Comparison of ENCODE assay signal across 8 mouse cellular contexts in the genomic region with DNA sequence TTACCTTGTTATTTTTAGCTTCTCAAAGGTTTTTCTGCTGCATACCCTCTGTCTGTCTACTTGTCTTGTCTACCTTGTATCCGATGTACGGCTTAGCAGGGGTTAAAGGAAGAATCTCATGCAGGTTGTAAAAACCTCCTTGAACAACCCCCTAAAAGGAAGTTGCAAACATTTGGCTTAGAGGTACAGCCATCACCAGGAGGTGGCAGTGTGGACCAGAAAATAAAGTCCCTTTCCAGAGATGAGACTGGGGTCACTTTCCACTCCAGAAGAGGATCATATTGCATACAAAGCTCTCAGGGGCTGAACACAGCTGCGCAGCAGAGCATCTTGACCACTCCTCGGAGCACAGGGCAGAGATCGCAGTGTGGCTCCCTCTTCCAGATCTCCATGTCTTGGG.
A peak's percentile ranks its signal among the peaks of the same experiment; 100 is the strongest.
DNase-seq lines count a peak whose midpoint lies in the region; ATAC-seq and TF ChIP-seq lines count a peak whose summit lies in the region.

No protein-coding gene starts in this region.

- DNase-seq in cerebellum, adult 11 months = peak; percentile 2
- DNase-seq in cerebellum, adult 9-10 months = no peak
- DNase-seq in ES-E14 (ENCODE audit: low read depth, low spot score) = peak; percentile 74
- DNase-seq in embryo, embryonic 10.5 days (ENCODE audit: low spot score) = peak; percentile 92
- DNase-seq in hindbrain, embryonic 14.5 days (ENCODE audit: low spot score) = peak; percentile 88
- DNase-seq in left cerebral cortex, postnatal 14 days (ENCODE audit: low spot score in 2 of 2) = peak; percentile 37 to 63
- peak; percentile 96 for DNase-seq in midbrain, embryonic 11.5 days (ENCODE audit: low spot score, missing footprints)

- in situ Hi-C loops in ES-E14 (cut with MboI; ENCODE audit: low sequenced_read_pairs in 2 of 2, unreplicated experiment in 2 of 2) = no loop called here

- 15% methylated on average over 5 of the region's 5 CpGs for WGBS in hindbrain, embryonic 14.5 days
- WGBS in midbrain, embryonic 11.5 days = 12% methylated on average over 5 of the region's 5 CpGs
- WGBS in stomach, embryonic 16.5 days = 12% methylated on average over 5 of the region's 5 CpGs

- H3K27me3 ChIP-seq in hindbrain, embryonic 14.5 days (ENCODE audit: control insufficient read depth, insufficient read depth, low read length) = peaks cover 29% of the 10 kb centered on the region
- H3K27me3 ChIP-seq in midbrain, embryonic 11.5 days (ENCODE audit: control insufficient read depth, insufficient read depth, low read length) = peaks cover 2% of the 10 kb centered on the region; the same call in 1 of the 2 replicates
- H3K27me3 ChIP-seq in stomach, embryonic 16.5 days (ENCODE audit: control insufficient read depth, insufficient read depth, low read length) = no peaks in the 10 kb centered on the region

- no peak overlapping the region for H3K4me2 ChIP-seq in hindbrain, embryonic 14.5 days (replicated peaks)
- H3K4me2 ChIP-seq in midbrain, embryonic 11.5 days = no peak overlapping the region
- H3K4me2 ChIP-seq in stomach, embryonic 16.5 days (ENCODE audit: low read depth, low read length) = no peak overlapping the region

- ATAC-seq in hindbrain, embryonic 14.5 days (ENCODE audit: low FRiP score) = peak; percentile 60; the same call in 1 of the 2 replicates
- peak; percentile 80 for ATAC-seq in midbrain, embryonic 11.5 days (ENCODE audit: low FRiP score)
- peak; percentile 74; the same call in 1 of the 2 replicates for ATAC-seq in stomach, embryonic 16.5 days (ENCODE audit: insufficient read depth, low FRiP score)

- H3K9ac ChIP-seq in ES-E14 (ENCODE audit: insufficient read depth, low read depth, low read length, poor library complexity, severe bottlenecking) = no peak overlapping the region
- H3K9ac ChIP-seq in hindbrain, embryonic 14.5 days = no peak overlapping the region
- H3K9ac ChIP-seq in midbrain, embryonic 11.5 days (ENCODE audit: low read length) = no peak overlapping the region
- no peak overlapping the region for H3K9ac ChIP-seq in stomach, embryonic 16.5 days (ENCODE audit: low read length)

- H3K9me3 ChIP-seq in ES-E14 (ENCODE audit: control insufficient read depth, insufficient read depth, low read depth, low read length) = no peaks in the 10 kb centered on the region
- H3K9me3 ChIP-seq in hindbrain, embryonic 14.5 days (ENCODE audit: control insufficient read depth, low read length) = no peaks in the 10 kb centered on the region
- no peaks in the 10 kb centered on the region for H3K9me3 ChIP-seq in midbrain, embryonic 11.5 days (ENCODE audit: control insufficient read depth, low read length)
- no peaks in the 10 kb centered on the region for H3K9me3 ChIP-seq in stomach, embryonic 16.5 days (replicated peaks; ENCODE audit: control insufficient read depth, low read length)

- intact Hi-C loops in left cerebral cortex, postnatal 14 days (cut with DNase I) = loop anchor here (5.0 kb wide), 1 partner anchor 686 kb away; no protein-coding TSS in a partner anchor

- no peak overlapping the region for H3K27ac ChIP-seq in ES-E14 (ENCODE audit: insufficient read depth, low read depth, low read length, poor library complexity, severe bottlenecking)
- no peak overlapping the region for H3K27ac ChIP-seq in hindbrain, embryonic 14.5 days
- H3K27ac ChIP-seq in midbrain, embryonic 11.5 days (ENCODE audit: low read depth, low read length) = no peak overlapping the region
- H3K27ac ChIP-seq in stomach, embryonic 16.5 days (ENCODE audit: low read length) = no peak overlapping the region

- H3K36me3 ChIP-seq in ES-E14 (ENCODE audit: control insufficient read depth, insufficient read depth, low read length, poor library complexity, severe bottlenecking) = no peaks in the 10 kb centered on the region
- H3K36me3 ChIP-seq in hindbrain, embryonic 14.5 days (replicated peaks; ENCODE audit: control insufficient read depth, insufficient read depth) = no peaks in the 10 kb centered on the region
- H3K36me3 ChIP-seq in midbrain, embryonic 11.5 days (ENCODE audit: control insufficient read depth, insufficient read depth, low read length) = no peaks in the 10 kb centered on the region
- H3K36me3 ChIP-seq in stomach, embryonic 16.5 days (ENCODE audit: control insufficient read depth, insufficient read depth, low read length) = no peaks in the 10 kb centered on the region

- peaks cover 10 to 11% of the 10 kb centered on the region in 2 experiments; a peak in 3 of 4 replicates for H3K4me1 ChIP-seq in ES-E14 (ENCODE audit: control insufficient read depth in 2 of 2, insufficient read depth in 2 of 2, low read length in 2 of 2, poor library complexity in 1 of 2)
- no peaks in the 10 kb centered on the region for H3K4me1 ChIP-seq in hindbrain, embryonic 14.5 days (replicated peaks; ENCODE audit: control insufficient read depth, insufficient read depth, low read length)
- H3K4me1 ChIP-seq in midbrain, embryonic 11.5 days (ENCODE audit: control insufficient read depth, insufficient read depth, low read length) = no peaks in the 10 kb centered on the region
- no peaks in the 10 kb centered on the region for H3K4me1 ChIP-seq in stomach, embryonic 16.5 days (ENCODE audit: control insufficient read depth, insufficient read depth, low read length)

- H3K4me3 ChIP-seq in ES-E14 (ENCODE audit: insufficient read depth in 1 of 2, low read depth in 1 of 2, low read length in 2 of 2, poor library complexity in 1 of 2, severe bottlenecking in 1 of 2) = no peak overlapping the region
- no peak overlapping the region for H3K4me3 ChIP-seq in hindbrain, embryonic 14.5 days (replicated peaks; ENCODE audit: low read length)
- H3K4me3 ChIP-seq in midbrain, embryonic 11.5 days (ENCODE audit: low read depth, low read length) = no peak overlapping the region
- H3K4me3 ChIP-seq in stomach, embryonic 16.5 days (replicated peaks; ENCODE audit: low read length) = no peak overlapping the region

TF ChIP-seq in ES-E14, 5 proteins besides CTCF, POLR2A, EP300 and RAD21:
- no peak for TF ChIP-seq HCFC1 (IDR thresholded peaks at IDR 0.05; ENCODE audit: borderline replicate concordance, insufficient read depth, low read length)
- no peak for TF ChIP-seq CHD2 (IDR thresholded peaks at IDR 0.05; ENCODE audit: low read depth, low read length)
- TF ChIP-seq ZNF384 (IDR thresholded peaks at IDR 0.05; ENCODE audit: low read depth, low read length) = no peak
- TF ChIP-seq ZC3H11A (IDR thresholded peaks at IDR 0.05; ENCODE audit: borderline replicate concordance, low read depth, low read length) = peak; percentile 92
